Comparison of ENCODE assay signal across 16 mouse cellular contexts in the genomic region with DNA sequence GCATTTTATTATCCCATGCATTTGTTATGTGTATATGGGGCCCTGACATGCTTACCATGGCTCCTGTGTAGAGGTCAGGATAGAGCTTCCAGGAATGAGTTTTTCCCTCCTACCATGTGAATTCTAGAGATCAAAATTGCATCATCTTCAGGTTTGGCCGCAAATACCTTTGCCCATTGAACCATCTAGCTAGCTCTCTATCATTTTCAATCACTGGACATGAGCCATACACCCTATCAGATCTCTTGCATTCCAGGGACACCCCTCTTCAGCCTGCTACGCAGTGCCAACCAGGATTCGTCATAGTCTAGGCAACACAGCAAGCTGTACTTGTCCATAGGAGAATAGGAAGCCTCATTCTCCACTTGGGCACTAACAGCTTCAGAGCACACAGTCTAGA.
"Had no signal": no experiment of that assay in that cellular context is flagged by ENCODE, and none has a peak within 500 bp of the region (broad histone marks: within the 10 kb centered on the region; RNA-seq: fewer than 3 reads in every experiment).

No protein-coding gene starts in this region.

- H3K9ac ChIP-seq: neural tube, embryonic 13.5 days; neural tube, embryonic 15.5 days; stomach, embryonic 15.5 days had no signal

- H3K27ac ChIP-seq: neural tube, embryonic 13.5 days; neural tube, embryonic 15.5 days; stomach, embryonic 15.5 days; stomach, postnatal 0 days had no signal

- H3K9me3 ChIP-seq: neural tube, embryonic 13.5 days; neural tube, embryonic 15.5 days; stomach, embryonic 15.5 days had no signal

- H3K27me3 ChIP-seq: neural tube, embryonic 13.5 days; neural tube, embryonic 15.5 days; stomach, embryonic 15.5 days had no signal

- H3K4me2 ChIP-seq: neural tube, embryonic 13.5 days; neural tube, embryonic 15.5 days; stomach, embryonic 15.5 days had no signal

- H3K36me3 ChIP-seq: neural tube, embryonic 13.5 days; neural tube, embryonic 15.5 days; stomach, embryonic 15.5 days had no signal

- DNase-seq: retina, postnatal 1 day; right cerebral cortex, adult 18-20 months; right cerebral cortex, postnatal 14 days; right cerebral cortex, postnatal 25 days; right cerebral cortex, postnatal 4 days; spleen, adult 18-20 months; thymus, adult 18-20 months; thymus, adult 2 months; thymus, postnatal 14 days; thymus, postnatal 25 days; thymus, postnatal 36 days; thymus, postnatal 4 days had no signal

- H3K4me1 ChIP-seq: neural tube, embryonic 13.5 days; neural tube, embryonic 15.5 days; stomach, embryonic 15.5 days had no signal

- H3K4me3 ChIP-seq: neural tube, embryonic 13.5 days; neural tube, embryonic 15.5 days; stomach, embryonic 15.5 days had no signal
